Mouse (Mus musculus) heart, adult 2 months (tissue): ENCODE measurements around the gene Smarca5. TPM values are rescaled to one million over a fixed set of nuclear protein-coding genes. Genes with fewer than 3 reads are reported as not detected.

Experiments
- DNase-seq, 2 experiments: peaks; one replicate each; pipeline ENCODE4 v3.0.0; 2021
- H3K27ac ChIP-seq: fragments of 200-600 bp; 2 replicates; pipeline ENCODE4 v1.8.1; 2022
- H3K27me3 ChIP-seq: fragments of 200-500 bp; 2 replicates; pipeline ENCODE4 v1.6.1; 2012; ENCODE audit warnings: mild to moderate bottlenecking, low read length, inconsistent platforms, mixed read lengths; ENCODE audit not compliant: control insufficient read depth, insufficient read depth
- H3K36me3 ChIP-seq: fragments of 200-500 bp; 2 replicates; pipeline ENCODE4 v1.6.1; 2012; ENCODE audit warnings: low read length, inconsistent platforms; ENCODE audit not compliant: control insufficient read depth, insufficient read depth
- H3K4me1 ChIP-seq: fragments of 200-500 bp; 2 replicates; pipeline ENCODE4 v1.6.1; 2011; ENCODE audit warnings: low read length; ENCODE audit not compliant: control insufficient read depth, insufficient read depth
- H3K4me3 ChIP-seq: fragments of 200-600 bp; 2 replicates; pipeline ENCODE4 v1.8.1; 2022
- H3K79me2 ChIP-seq: fragments of 200-500 bp; replicated peaks from 2 replicates; pipeline ENCODE4 v1.6.1; 2012; ENCODE audit warnings: mild to moderate bottlenecking, inconsistent platforms, low read length, moderate library complexity, mixed read lengths; ENCODE audit not compliant: control insufficient read depth, insufficient read depth
- H3K9ac ChIP-seq: fragments of 200-500 bp; 2 replicates; pipeline ENCODE4 v1.6.1; 2012; ENCODE audit warnings: low read depth, mild to moderate bottlenecking, control low read depth, inconsistent platforms, low read length, mixed read lengths
- CTCF ChIP-seq: fragments of 200-600 bp; IDR thresholded peaks from 2 replicates; pipeline ENCODE4 v1.8.1; 2022; ENCODE audit warnings: antibody characterized with exemption, mild to moderate bottlenecking, moderate library complexity
- EP300 ChIP-seq: fragments of 200-500 bp; IDR thresholded peaks from 2 replicates; pipeline ENCODE4 v1.6.1; 2011; ENCODE audit warnings: low read depth, low read length, control low read depth; ENCODE audit not compliant: insufficient read depth
- POLR2A ChIP-seq: fragments of 200-500 bp; IDR thresholded peaks from 2 replicates; pipeline ENCODE4 v1.6.1; 2011; ENCODE audit warnings: mild to moderate bottlenecking, low read depth, low read length, control low read depth; ENCODE audit not compliant: insufficient read depth
- WGBS: fragments of 180-500 bp; shearing (Covaris S2); methylation state at CpG from one replicate; pipeline ENCODE4 v1.1.7; 2018; 5-methylcytosine and 5-hydroxymethylcytosine counted together
- intact Hi-C: fragments of 180-260 bp; cut with DNase I; formaldehyde crosslinking; loops from one replicate; pipeline ENCODE4 v1.15.1; 2025
- polyA plus RNA-seq: library from polyadenylated mRNA; depleted of rRNA; stranded (reverse); fragments of >200 nt; gene quantifications from 2 replicates; pipeline ENCODE4 v1.2.3, GENCODE M21; 2012; rRNA removed
- total RNA-seq, 2 experiments: library from RNA; stranded (reverse); gene quantifications; 2 replicates each; pipeline ENCODE4 v1.2.3; 2021

Gene Smarca5
- total and polyA plus RNA-seq, 3 experiments = 3.5 to 43.5 (median 37.9) TPM

- H3K27me3 ChIP-seq = no peaks in the 10 kb centered on the region
- no peak overlapping the region for H3K27ac ChIP-seq
- WGBS = 35% methylated on average over 4 of the region's 4 CpGs
- H3K4me1 ChIP-seq = no peaks in the 10 kb centered on the region
- no peaks in the 10 kb centered on the region for H3K36me3 ChIP-seq
- H3K4me3 ChIP-seq = no peak overlapping the region
- H3K79me2 ChIP-seq = no peaks in the 10 kb centered on the region
- no peak for TF ChIP-seq CTCF
- TF ChIP-seq EP300 = no peak
- TF ChIP-seq POLR2A = no peak
- intact Hi-C loops = no loop called here
- H3K9ac ChIP-seq = no peak overlapping the region
- no peak for DNase-seq
Observed at GRCm38 (mm10) chr8:80657639-80658038, 81.7 kb downstream of the Smarca5 start.

Other genes starting within 250 kb of the Smarca5 start
- 1 to 10 TPM in 1 of 2 experiments, not detected in 1; 1.8 TPM for gene Gypa, start 245.7 kb downstream of the Smarca5 start, total RNA-seq
- 0.32 and 2.7 TPM in 2 replicates for gene Gypa, start 245.7 kb downstream of the Smarca5 start, polyA plus RNA-seq
- gene Frem3, start 128.4 kb downstream of the Smarca5 start, total RNA-seq = under 1 TPM in 1 of 2 experiments, not detected in 1; 0.07 TPM
- gene Frem3, start 128.4 kb downstream of the Smarca5 start, polyA plus RNA-seq = not detected in 2 replicates
- 10 to 100 TPM; 38.3 to 40.2 TPM for gene Gab1, start 141.0 kb upstream of the Smarca5 start, total RNA-seq
- 32.6 and 55.3 TPM in 2 replicates for gene Gab1, start 141.0 kb upstream of the Smarca5 start, polyA plus RNA-seq